Mouse (Mus musculus) midbrain, embryonic 11.5 days (tissue): ENCODE data around the gene Man1a. TPM values are rescaled to one million over a fixed set of nuclear protein-coding genes. Genes with fewer than 3 reads are reported as not detected.

ENCODE experiments used
- ATAC-seq: fragments of 200-750 bp; cut with Nextera tagmentation; 2 replicates; pipeline ENCODE4 v1.8.0; 2017; ENCODE audit warnings: moderate TSS enrichment, moderate library complexity; ENCODE audit not compliant: low FRiP score
- DNase-seq: peaks from one replicate; pipeline ENCODE4 v3.0.0; 2015; ENCODE audit warnings: low spot score; ENCODE audit errors: missing footprints
- H3K27ac ChIP-seq: fragments of 300-500 bp; sonication (generic); 2 replicates; pipeline ENCODE4 v1.5.1; 2014; ENCODE audit warnings: low read depth, low read length
- H3K27me3 ChIP-seq: fragments of 300-500 bp; sonication (generic); 2 replicates; pipeline ENCODE4 v1.6.1; 2014; ENCODE audit warnings: mild to moderate bottlenecking, low read length, moderate library complexity, mixed read lengths; ENCODE audit not compliant: control insufficient read depth, insufficient read depth
- H3K36me3 ChIP-seq: fragments of 300-500 bp; sonication (generic); 2 replicates; pipeline ENCODE4 v1.6.1; 2014; ENCODE audit warnings: mild to moderate bottlenecking, low read length, moderate library complexity, mixed read lengths; ENCODE audit not compliant: control insufficient read depth, insufficient read depth
- H3K4me1 ChIP-seq: fragments of 300-500 bp; sonication (generic); 2 replicates; pipeline ENCODE4 v1.6.1; 2014; ENCODE audit warnings: low read length; ENCODE audit not compliant: control insufficient read depth, insufficient read depth
- H3K4me2 ChIP-seq: fragments of 300-500 bp; sonication (generic); 2 replicates; pipeline ENCODE4 v1.6.1; 2014; ENCODE audit warnings: mild to moderate bottlenecking, moderate library complexity
- H3K4me3 ChIP-seq: fragments of 300-500 bp; sonication (generic); 2 replicates; pipeline ENCODE4 v1.5.1; 2014; ENCODE audit warnings: low read depth, low read length
- H3K9ac ChIP-seq: fragments of 300-500 bp; sonication (generic); 2 replicates; pipeline ENCODE4 v1.6.1; 2014; ENCODE audit warnings: low read length
- H3K9me3 ChIP-seq: fragments of 300-500 bp; sonication (generic); 2 replicates; pipeline ENCODE4 v1.6.1; 2016; ENCODE audit warnings: low read length; ENCODE audit not compliant: control insufficient read depth
- WGBS: fragments of 180-500 bp; shearing (Covaris S2); extraction: QIAGEN DNeasy Blood & Tissue Kit; methylation state at CpG from one replicate; pipeline ENCODE4 v1.1.7; 2014; 5-methylcytosine and 5-hydroxymethylcytosine counted together
- polyA plus RNA-seq: library from polyadenylated mRNA; unstranded; fragments of >200 nt; fragmentation: Nextera tagmentation; extraction: Ambion mirVana; gene quantifications from 2 replicates; pipeline ENCODE4 v1.2.1, GENCODE M21; 2014

Man1a gene
- polyA plus RNA-seq, 1 experiment from 2014 or later, result 1.7 TPM

GRCm38 (mm10) chr10:53927904-53928303 is 148.5 kb downstream of the Man1a start:
- 90% methylated on average over 5 of the region's 5 CpGs for WGBS
- no peak for DNase-seq
- Histone ChIP-seq H3K27ac (no peak overlapping the region), H3K9me3 (no peaks in the 10 kb centered on the region), H3K4me1 (no peaks in the 10 kb centered on the region), H3K4me3 (no peak overlapping the region), H3K4me2 (no peak overlapping the region), H3K9ac (no peak overlapping the region), H3K27me3 (no peaks in the 10 kb centered on the region), H3K36me3 (no peaks in the 10 kb centered on the region)
- ATAC-seq, result no peak

- Histone ChIP-seq H3K4me1 (no peaks in the 10 kb centered on the region), H3K27me3 (no peaks in the 10 kb centered on the region), H3K4me2 (no peak overlapping the region), H3K27ac (no peak overlapping the region), H3K4me3 (no peak overlapping the region), H3K9ac (no peak overlapping the region), H3K36me3 (no peaks in the 10 kb centered on the region), H3K9me3 (no peaks in the 10 kb centered on the region)
- DNase-seq (no peak), ATAC-seq (no peak)
- WGBS, result 81% methylated on average over 6 of the region's 6 CpGs
Measured at GRCm38 (mm10) chr10:53925456-53925855, 151.0 kb downstream of the Man1a start.

- no peak overlapping the region for H3K4me2 ChIP-seq
- DNase-seq (no peak), ATAC-seq (no peak)
- 87% methylated on average over 3 of the region's 3 CpGs for WGBS
- H3K4me3 ChIP-seq, result no peak overlapping the region
- no peaks in the 10 kb centered on the region for H3K27me3 ChIP-seq
- H3K36me3 ChIP-seq, result no peaks in the 10 kb centered on the region
- no peak overlapping the region for H3K9ac ChIP-seq
- no peaks in the 10 kb centered on the region for H3K9me3 ChIP-seq
- no peak overlapping the region for H3K27ac ChIP-seq
- no peaks in the 10 kb centered on the region for H3K4me1 ChIP-seq
Measured at GRCm38 (mm10) chr10:53922236-53922635, 154.2 kb downstream of the Man1a start.

GRCm38 (mm10) chr10:53917517-53917916 is 158.9 kb downstream of the Man1a start:
- H3K4me2 ChIP-seq, result no peak overlapping the region
- DNase-seq, result no peak
- no peaks in the 10 kb centered on the region for H3K4me1 ChIP-seq
- H3K4me3 ChIP-seq, result no peak overlapping the region
- no peak for ATAC-seq
- 93% methylated on average over 3 of the region's 3 CpGs for WGBS
- no peaks in the 10 kb centered on the region for H3K36me3 ChIP-seq
- no peak overlapping the region for H3K27ac ChIP-seq
- no peak overlapping the region for H3K9ac ChIP-seq
- no peaks in the 10 kb centered on the region for H3K9me3 ChIP-seq
- no peaks in the 10 kb centered on the region for H3K27me3 ChIP-seq

GRCm38 (mm10) chr10:53915719-53916118 is 160.7 kb downstream of the Man1a start:
- Histone ChIP-seq H3K4me3 (no peak overlapping the region), H3K4me2 (no peak overlapping the region), H3K27me3 (no peaks in the 10 kb centered on the region), H3K9me3 (no peaks in the 10 kb centered on the region), H3K36me3 (no peaks in the 10 kb centered on the region), H3K4me1 (no peaks in the 10 kb centered on the region), H3K9ac (no peak overlapping the region), H3K27ac (no peak overlapping the region)
- WGBS, result 79% methylated on average over 6 of the region's 6 CpGs
- no peak for DNase-seq
- ATAC-seq, result no peak

- DNase-seq (no peak), ATAC-seq (no peak)
- WGBS, result 71% methylated on average over 8 of the region's 8 CpGs
Measured at GRCm38 (mm10) chr10:53914974-53915609, 161.3 kb downstream of the Man1a start.

GRCm38 (mm10) chr10:53913546-53914312 is 162.7 kb downstream of the Man1a start:
- Histone ChIP-seq H3K27ac (no peak overlapping the region), H3K4me3 (no peak overlapping the region), H3K4me2 (no peak overlapping the region), H3K36me3 (no peaks in the 10 kb centered on the region), H3K9me3 (no peaks in the 10 kb centered on the region), H3K4me1 (no peaks in the 10 kb centered on the region), H3K9ac (no peak overlapping the region), H3K27me3 (no peaks in the 10 kb centered on the region)
- DNase-seq (no peak), ATAC-seq (no peak)
- WGBS, result 80% methylated on average over 4 of the region's 4 CpGs

More at GRCm38 (mm10) chr10:53914974-53915609, 161.3 kb downstream of the Man1a start:
- H3K36me3 ChIP-seq, result no peaks in the 10 kb centered on the region
- H3K9ac ChIP-seq, result no peak overlapping the region
- no peak overlapping the region for H3K27ac ChIP-seq
- H3K4me1 ChIP-seq, result no peaks in the 10 kb centered on the region
- H3K9me3 ChIP-seq, result no peaks in the 10 kb centered on the region
- H3K4me2 ChIP-seq, result no peak overlapping the region
- H3K4me3 ChIP-seq, result no peak overlapping the region
- no peaks in the 10 kb centered on the region for H3K27me3 ChIP-seq

- H3K4me1 ChIP-seq, result no peaks in the 10 kb centered on the region
- no peak for DNase-seq
- ATAC-seq, result no peak
- H3K9ac ChIP-seq, result no peak overlapping the region
- no peaks in the 10 kb centered on the region for H3K36me3 ChIP-seq
- no peaks in the 10 kb centered on the region for H3K9me3 ChIP-seq
- H3K27ac ChIP-seq, result no peak overlapping the region
- 86% methylated on average over 4 of the region's 4 CpGs for WGBS
- H3K4me2 ChIP-seq, result no peak overlapping the region
- H3K27me3 ChIP-seq, result no peaks in the 10 kb centered on the region
- no peak overlapping the region for H3K4me3 ChIP-seq
Measured at GRCm38 (mm10) chr10:53889512-53889911, 186.9 kb downstream of the Man1a start.

GRCm38 (mm10) chr10:53888382-53889110 is 187.9 kb downstream of the Man1a start:
- no peak overlapping the region for H3K4me2 ChIP-seq
- H3K4me3 ChIP-seq, result no peak overlapping the region
- no peak overlapping the region for H3K27ac ChIP-seq
- ATAC-seq, result no peak
- no peak overlapping the region for H3K9ac ChIP-seq
- H3K4me1 ChIP-seq, result no peaks in the 10 kb centered on the region
- H3K27me3 ChIP-seq, result no peaks in the 10 kb centered on the region
- WGBS, result 86% methylated on average over 10 of the region's 10 CpGs
- no peaks in the 10 kb centered on the region for H3K36me3 ChIP-seq
- no peaks in the 10 kb centered on the region for H3K9me3 ChIP-seq
- no peak for DNase-seq
